Mouse (Mus musculus) G1E (cell line): ENCODE measurements at regions not wholly inside any gene's neighbourhood (a gene's known extent, or its start where the extent isn't known, plus 50 kb on each side); places are given as distances from the start of the nearest gene placed in this dataset.

Source experiments
- ATAC-seq: 2 replicates; pipeline ENCODE4 v1.8.0; 2016; ENCODE audit warnings: mild to moderate bottlenecking; ENCODE audit not compliant: insufficient number of reproducible peaks, poor library complexity, low FRiP score, severe bottlenecking; ENCODE audit errors: extremely low read depth
- DNase-seq: peaks from one replicate; pipeline ENCODE4 v3.0.0; 2012; ENCODE audit warnings: low spot score
- H3K27me3 ChIP-seq: 2 replicates; pipeline ENCODE4 v1.6.1; 2012; ENCODE audit warnings: mild to moderate bottlenecking, low read length, inconsistent platforms; ENCODE audit not compliant: insufficient read depth
- H3K36me3 ChIP-seq: replicated peaks from 2 replicates; pipeline ENCODE3; 2012; ENCODE audit warnings: mild to moderate bottlenecking, inconsistent platforms
- H3K4me1 ChIP-seq: 2 replicates; pipeline ENCODE4 v1.6.1; 2012; ENCODE audit warnings: low read depth, low read length, inconsistent platforms, mixed read lengths; ENCODE audit not compliant: insufficient read depth
- H3K4me3 ChIP-seq: 2 replicates; pipeline ENCODE4 v1.5.1; 2012; ENCODE audit warnings: low read depth, mild to moderate bottlenecking, inconsistent platforms, low read length, moderate library complexity, mixed read lengths
- H3K9me3 ChIP-seq: replicated peaks from 2 replicates; pipeline ENCODE4 v1.6.1; 2012; ENCODE audit warnings: inconsistent platforms
- CTCF ChIP-seq: IDR thresholded peaks from 2 replicates; pipeline ENCODE4 v1.5.1; 2012; ENCODE audit warnings: low read depth, low read length, inconsistent platforms, mixed read lengths
- GATA1 ChIP-seq: IDR thresholded peaks from 2 replicates; pipeline ENCODE4 v1.6.1; 2012; ENCODE audit warnings: borderline replicate concordance, low read length, inconsistent platforms, mixed read lengths
- GATA2 ChIP-seq: IDR thresholded peaks from 2 replicates; pipeline ENCODE4 v1.6.1; 2012; ENCODE audit warnings: low read depth, low read length, inconsistent platforms, borderline replicate concordance
- POLR2AphosphoS5 ChIP-seq: IDR thresholded peaks from 2 replicates; pipeline ENCODE4 v1.6.1; 2012; ENCODE audit warnings: low read depth, low read length, inconsistent platforms; ENCODE audit not compliant: insufficient replicate concordance
- TAL1 ChIP-seq: conservative IDR thresholded peaks from 2 replicates; pipeline ENCODE4 v1.6.1; 2012; ENCODE audit warnings: low read depth, low read length, inconsistent platforms, mixed read lengths

- no peak for TF ChIP-seq CTCF
- no peak for TF ChIP-seq TAL1
- TF ChIP-seq GATA1 = no peak
- no peak for TF ChIP-seq POLR2AphosphoS5
- TF ChIP-seq GATA2 = no peak
- no peaks in the 10 kb centered on the region for H3K9me3 ChIP-seq
- ATAC-seq = no peak
- no peak for DNase-seq
- H3K36me3 ChIP-seq = no peaks in the 10 kb centered on the region
- no peak overlapping the region for H3K4me3 ChIP-seq
- H3K4me1 ChIP-seq = no peaks in the 10 kb centered on the region
- no peaks in the 10 kb centered on the region for H3K27me3 ChIP-seq
These were observed 63.5 kb upstream of the Met start for GRCm38 (mm10) chr6:17400147-17400546.

DNA sequence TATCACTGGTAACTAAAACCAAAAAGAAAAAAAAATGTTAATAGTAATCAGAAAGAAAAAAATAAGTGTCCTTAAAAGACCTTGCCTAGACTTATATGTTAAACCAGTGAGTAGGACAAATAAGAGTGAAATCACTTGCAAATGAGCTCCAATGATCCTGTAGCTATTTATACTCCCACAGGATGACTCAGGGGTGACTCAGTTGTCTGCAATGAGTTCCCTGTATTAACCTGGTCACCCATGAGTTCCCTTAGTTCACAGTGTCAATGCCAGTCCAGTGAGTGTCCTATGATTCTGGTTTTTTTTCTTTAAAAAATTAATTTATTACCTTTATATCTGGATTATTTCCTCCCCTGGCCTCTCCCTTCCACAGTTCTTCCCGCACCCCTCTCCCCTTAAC is 55.5 kb upstream of the Met start:
- H3K4me1 ChIP-seq = no peaks in the 10 kb centered on the region
- DNase-seq (no peak), ATAC-seq (no peak)
- no peaks in the 10 kb centered on the region for H3K27me3 ChIP-seq
- no peak overlapping the region for H3K4me3 ChIP-seq
- no peaks in the 10 kb centered on the region for H3K36me3 ChIP-seq
- no peak for TF ChIP-seq POLR2AphosphoS5
- TF ChIP-seq GATA2 = no peak
- TF ChIP-seq TAL1 = no peak
- no peak for TF ChIP-seq GATA1
- no peak for TF ChIP-seq CTCF
- H3K9me3 ChIP-seq = no peaks in the 10 kb centered on the region

DNA sequence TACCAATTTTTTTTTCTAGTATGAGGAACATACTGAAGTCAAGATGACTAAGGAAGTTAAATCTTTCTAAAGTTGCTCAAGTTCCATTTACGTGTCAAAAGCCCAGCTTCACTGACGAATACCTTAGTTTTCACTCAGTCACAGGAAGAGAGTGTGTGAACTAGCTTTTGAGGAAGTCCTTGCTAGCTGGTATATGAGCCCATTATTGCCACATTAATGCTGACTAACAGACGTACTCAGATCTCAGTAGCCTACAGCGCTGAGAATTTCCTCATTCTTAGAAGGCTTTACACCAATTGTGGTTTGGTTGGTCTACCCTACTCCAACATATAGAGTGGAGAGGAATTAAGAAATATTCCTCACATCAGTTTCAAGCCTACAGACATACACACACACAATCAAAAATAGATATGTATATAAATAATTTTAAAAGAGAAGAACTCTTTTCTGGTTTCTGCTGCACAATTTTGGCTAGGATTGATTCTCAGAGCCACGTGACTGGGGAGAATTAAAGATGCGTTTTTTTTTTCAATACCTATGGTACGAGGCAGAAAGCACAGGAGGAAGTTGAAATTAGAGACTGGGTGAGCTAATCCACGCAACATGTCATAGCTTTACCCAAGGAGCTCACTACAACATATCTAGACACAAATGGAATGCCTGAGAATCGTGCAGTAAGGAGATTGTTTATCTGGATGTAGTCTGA is 53.7 kb upstream of the Met start:
- Histone ChIP-seq H3K27me3 (no peaks in the 10 kb centered on the region), H3K9me3 (no peaks in the 10 kb centered on the region), H3K4me3 (no peak overlapping the region), H3K36me3 (no peaks in the 10 kb centered on the region), H3K4me1 (no peaks in the 10 kb centered on the region)
- no peak for TF ChIP-seq TAL1
- TF ChIP-seq GATA1 = no peak
- no peak for TF ChIP-seq GATA2
- no peak for TF ChIP-seq POLR2AphosphoS5
- no peak for DNase-seq
- peak; percentile 22; the same call in 1 of the 2 replicates for ATAC-seq

DNA sequence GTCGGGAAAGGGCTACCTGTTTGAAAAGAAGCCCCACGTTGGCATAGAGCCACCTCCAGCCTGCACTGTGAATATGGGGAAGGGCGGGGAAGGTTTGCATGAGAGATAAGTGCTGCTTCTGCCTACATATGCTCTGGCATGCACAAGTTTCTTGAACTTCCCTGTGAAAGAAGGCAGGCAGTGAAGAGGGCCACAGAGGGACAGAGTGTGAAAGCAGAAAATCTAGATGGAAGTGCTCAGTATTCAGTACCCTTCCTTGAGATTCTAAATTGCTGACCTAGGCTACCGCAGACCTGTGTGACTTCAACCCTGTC is 53.2 kb upstream of the Met start:
- DNase-seq = no peak
- H3K36me3 ChIP-seq = no peaks in the 10 kb centered on the region
- ATAC-seq = no peak
- H3K4me3 ChIP-seq = no peak overlapping the region
- TF ChIP-seq CTCF = no peak
- TF ChIP-seq POLR2AphosphoS5 = no peak
- no peak for TF ChIP-seq GATA1
- no peak for TF ChIP-seq TAL1
- no peak for TF ChIP-seq GATA2
- no peaks in the 10 kb centered on the region for H3K4me1 ChIP-seq
- no peaks in the 10 kb centered on the region for H3K9me3 ChIP-seq
- H3K27me3 ChIP-seq = no peaks in the 10 kb centered on the region
